Comparison of ENCODE assay signal across 8 mouse cellular contexts in the genomic region with DNA sequence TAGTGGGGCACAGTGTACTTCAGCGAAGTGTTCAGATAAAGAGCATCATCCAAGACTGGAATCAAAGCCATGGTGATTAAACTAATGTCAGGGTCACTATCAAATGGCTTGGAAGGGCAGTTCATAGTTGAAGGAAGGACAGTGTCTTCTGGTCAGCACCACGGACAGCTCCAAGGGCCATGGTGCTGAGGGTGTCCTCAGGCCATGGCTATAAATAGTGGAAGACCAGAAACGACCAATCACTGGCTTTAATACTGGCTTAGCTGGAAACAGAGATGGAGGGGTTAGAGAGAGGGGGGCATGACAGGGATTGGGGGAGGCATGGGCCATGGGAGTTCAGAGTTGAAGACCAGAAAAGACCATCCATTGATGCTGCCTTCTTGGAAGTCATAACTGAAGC.
DNase-seq lines count a peak whose midpoint lies in the region; ATAC-seq and TF ChIP-seq lines count a peak whose summit lies in the region.

No protein-coding gene starts in this region.

- peak; percentile 41; the same call in 1 of the 2 replicates for ATAC-seq in kidney, embryonic 15.5 days (replicated peaks; ENCODE audit: low FRiP score)
- ATAC-seq in megakaryocyte progenitor cell, adult 5-6 weeks (replicated peaks; ENCODE audit: poor library complexity) = peak; percentile 60; the same call in 1 of the 2 replicates

- 25% methylated on average over 3 of the region's 3 CpGs for WGBS in kidney, embryonic 15.5 days

- no peak overlapping the region for H3K27ac ChIP-seq in kidney, embryonic 15.5 days
- no peak overlapping the region for H3K27ac ChIP-seq in left cerebral cortex, adult 2 months

- H3K4me1 ChIP-seq in kidney, embryonic 15.5 days = peaks cover 10% of the 10 kb centered on the region; the same call in 1 of the 2 replicates

- no peak overlapping the region for H3K4me3 ChIP-seq in kidney, embryonic 15.5 days (replicated peaks)
- H3K4me3 ChIP-seq in left cerebral cortex, adult 2 months = no peak overlapping the region

- H3K36me3 ChIP-seq in kidney, embryonic 15.5 days = no peaks in the 10 kb centered on the region

- no peak for TF ChIP-seq CTCF in left cerebral cortex, adult 2 months (IDR thresholded peaks at IDR 0.05)

- no peak overlapping the region for H3K9ac ChIP-seq in kidney, embryonic 15.5 days

- H3K27me3 ChIP-seq in kidney, embryonic 15.5 days = no peaks in the 10 kb centered on the region

- intact Hi-C loops in left cerebral cortex, adult 2 months (cut with DNase I) = no loop called here

- DNase-seq in urinary bladder, postnatal 14 days (ENCODE audit: low spot score) = peak; percentile 65
- DNase-seq in urinary bladder, adult 2 months (ENCODE audit: low spot score) = no peak
- DNase-seq in embryo, embryonic 9.5 days (ENCODE audit: extremely low spot score) = peak; percentile 68
- no peak for DNase-seq in cerebellum, postnatal 25 days
- DNase-seq in right cerebral cortex, adult 18-20 months = no peak
- no peak for DNase-seq in left cerebral cortex, adult 2 months (ENCODE audit: extremely low spot score in 1 of 2, low spot score in 2 of 2)

- no peak overlapping the region for H3K4me2 ChIP-seq in kidney, embryonic 15.5 days

- H3K9me3 ChIP-seq in kidney, embryonic 15.5 days (replicated peaks) = peaks cover 2% of the 10 kb centered on the region; the same call in 1 of the 2 replicates

Comparison
In these comparisons a context has a peak if more than half of its experiments do, and no peak if none do; other contexts are left out.
1. DNase-seq: peak in urinary bladder, postnatal 14 days (single experiment) and embryo, embryonic 9.5 days (single experiment); none in urinary bladder, adult 2 months (single experiment), cerebellum, postnatal 25 days (0 of 2), right cerebral cortex, adult 18-20 months (single experiment) and left cerebral cortex, adult 2 months (0 of 2).